Mouse (Mus musculus) c-Kit-positive CD71-positive TER-119-positive erythroid progenitor cells, embryonic 14.5 days (primary cell): Measurements from ENCODE around the gene Nos1ap.

ENCODE experiments used
- DNase-seq: peaks from one replicate; pipeline ENCODE4 v3.0.0-alpha.2; 2013; ENCODE audit warnings: low spot score

The Nos1ap gene

GRCm38 (mm10) chr1:170292239-170292951, 297.3 kb downstream of the Nos1ap start:
- DNase-seq: peak; percentile 4

- DNase-seq: no peak
Measured at GRCm38 (mm10) chr1:170282415-170283129, 307.1 kb downstream of the Nos1ap start.

- DNase-seq: no peak
Measured at GRCm38 (mm10) chr1:170277016-170277415, 312.6 kb downstream of the Nos1ap start, which contains the start of gene Sh2d1b1. TSS of gene Sh2d1b1 (plus strand) at chr1:170277320.

DNA sequence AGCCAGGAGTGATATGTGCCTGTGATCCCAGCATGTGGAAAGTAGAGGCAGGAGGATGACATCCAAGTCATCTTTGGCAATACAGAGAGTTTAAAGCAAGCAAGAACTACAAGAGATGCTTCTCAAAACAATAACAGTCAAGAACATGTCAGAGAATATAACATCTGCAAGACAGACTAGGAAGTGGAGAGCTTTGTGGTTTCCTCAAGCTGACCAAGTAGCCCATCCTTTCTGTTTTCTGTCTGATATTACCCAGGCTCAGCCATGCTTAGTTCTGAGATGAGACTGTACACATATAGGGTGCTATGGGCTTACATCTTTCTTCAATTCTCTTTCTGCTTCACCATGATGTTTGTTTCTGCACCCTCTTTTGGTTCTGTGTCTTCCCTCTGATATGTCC, 316.4 kb downstream of the Nos1ap start:
- DNase-seq: no peak

GRCm38 (mm10) chr1:170270696-170271095, 319.0 kb downstream of the Nos1ap start:
- DNase-seq: no peak

DNA sequence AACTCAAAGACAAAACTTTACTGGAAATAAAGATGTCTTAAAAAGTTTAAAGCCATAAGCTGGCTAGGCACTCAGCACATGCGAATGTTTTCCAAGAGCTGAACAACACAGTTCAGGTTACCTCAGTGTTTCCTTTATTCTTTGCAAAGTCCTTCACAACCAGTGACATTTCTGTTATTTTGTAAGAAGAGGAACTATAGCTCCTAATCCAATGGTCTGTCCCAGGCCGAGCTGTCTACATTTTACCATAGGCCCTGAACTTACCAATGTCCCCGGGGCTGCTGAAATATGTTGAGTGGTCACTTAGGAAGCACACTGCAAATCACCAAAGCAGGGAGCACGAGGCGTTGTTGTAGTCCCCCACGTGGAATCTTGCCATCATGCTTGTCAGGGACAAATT, 319.4 kb downstream of the Nos1ap start:
- DNase-seq: no peak

- peak; percentile 53 for DNase-seq
Measured at GRCm38 (mm10) chr1:170255560-170255910, 334.1 kb downstream of the Nos1ap start.

DNA sequence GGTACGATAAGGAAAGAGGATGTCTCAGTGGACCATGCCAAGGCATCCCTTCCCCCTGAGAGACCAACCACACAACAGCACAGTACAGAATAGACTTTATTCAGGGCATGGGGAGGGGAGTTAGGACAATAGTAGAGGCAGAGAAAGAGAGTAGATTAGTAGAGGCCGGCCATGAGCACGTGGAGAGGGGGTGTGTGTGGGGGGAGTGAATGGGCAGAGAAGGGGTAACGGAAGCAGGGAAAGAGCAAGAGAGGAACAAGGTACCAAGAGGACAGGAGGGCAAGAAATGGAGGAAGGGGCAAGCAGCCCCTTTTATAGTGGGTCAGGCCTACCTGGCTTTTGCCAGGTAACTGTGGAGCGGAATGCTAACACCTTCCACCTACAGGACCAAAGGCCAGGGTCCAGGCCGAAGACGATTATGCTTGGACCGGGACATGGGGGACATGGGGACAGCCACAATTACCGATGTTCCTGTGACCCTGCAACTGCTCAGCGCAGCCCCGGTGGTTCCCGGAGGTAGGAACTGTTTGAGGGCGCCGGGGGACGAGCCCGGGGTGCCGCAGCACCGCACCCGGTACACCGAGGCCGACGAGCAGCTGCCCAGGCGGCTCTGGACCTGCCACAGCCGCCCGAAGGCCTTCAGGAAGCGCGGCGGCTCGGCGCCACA, 334.6 kb downstream of the Nos1ap start:
- no peak for DNase-seq
